Mouse (Mus musculus): ENCODE data around the gene Nkg7. TPM values are rescaled to one million over a fixed set of nuclear protein-coding genes. Genes with fewer than 3 reads are reported as not detected.

The Nkg7 gene
- polyA plus RNA-seq, 1 experiment from 2014 or later = 0.26 TPM

DNA sequence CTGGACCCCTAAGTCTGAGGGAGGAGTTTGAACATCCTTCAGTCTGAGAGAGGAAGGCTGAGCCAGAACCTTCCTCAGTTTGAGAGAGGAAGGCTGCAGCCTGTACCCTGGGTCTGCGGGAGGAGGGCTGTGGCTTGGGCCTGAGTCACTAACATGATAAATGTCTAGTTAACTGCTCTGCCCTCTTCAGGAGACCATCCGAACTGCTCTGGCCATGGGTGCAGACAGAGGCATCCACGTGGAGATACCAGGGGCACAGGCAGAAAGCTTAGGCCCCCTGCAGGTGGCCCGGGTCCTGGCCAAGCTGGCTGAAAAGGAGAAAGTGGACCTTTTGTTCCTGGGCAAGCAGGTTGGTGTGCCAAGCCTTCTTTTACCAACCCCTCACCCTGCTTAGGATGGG is 15.7 kb downstream of the Nkg7 start:
- WGBS = 42% methylated on average over 4 of the region's 4 CpGs
- H3K4me2 ChIP-seq = no peak overlapping the region
- H3K4me1 ChIP-seq (replicated peaks) = no peaks in the 10 kb centered on the region
- peaks cover 58% of the 10 kb centered on the region for H3K36me3 ChIP-seq
- ATAC-seq (ENCODE audit: low FRiP score) = no peak
- H3K9ac ChIP-seq = no peak overlapping the region
- H3K4me3 ChIP-seq = no peak overlapping the region
- no peak overlapping the region for H3K27ac ChIP-seq
- H3K9me3 ChIP-seq = no peaks in the 10 kb centered on the region
- H3K27me3 ChIP-seq = no peaks in the 10 kb centered on the region

DNA sequence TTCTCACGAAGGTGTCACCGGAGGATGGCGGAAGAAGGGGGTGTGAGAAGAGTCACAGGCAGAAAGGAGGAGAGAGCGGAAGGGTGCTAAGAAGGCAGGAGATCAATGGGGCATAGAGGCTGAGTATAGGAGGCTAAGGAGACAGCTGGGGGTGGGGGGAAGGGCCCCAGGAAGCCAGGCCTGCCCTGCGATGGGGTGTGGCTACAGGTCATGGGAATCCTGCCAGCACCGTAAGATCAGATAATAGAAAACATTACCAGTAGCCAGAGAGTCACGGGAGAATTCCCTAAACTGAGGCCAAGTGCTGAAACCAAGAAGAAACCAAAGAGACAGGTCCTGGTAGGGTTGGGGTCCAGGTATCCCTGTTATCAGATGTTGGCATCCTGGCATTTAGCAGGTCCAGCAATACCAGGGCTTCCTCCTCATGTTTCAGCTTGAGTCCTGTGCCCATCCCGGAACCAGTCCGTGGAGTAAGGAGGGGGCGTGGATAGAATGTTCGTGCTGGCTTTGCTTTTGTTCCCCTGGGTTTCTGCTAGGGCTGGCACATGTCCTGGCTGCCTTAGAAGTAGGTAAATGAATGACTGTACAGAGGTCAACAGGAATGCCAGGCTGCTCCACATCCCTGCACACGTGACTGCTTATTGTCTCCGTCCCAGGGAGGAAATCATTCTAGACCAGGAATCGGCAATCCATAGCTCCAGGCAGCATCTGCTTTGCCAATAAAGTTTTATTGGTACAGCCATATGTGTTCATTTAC is 16.9 kb downstream of the Nkg7 start:
- Histone ChIP-seq H3K4me3 (no peak overlapping the region), H3K36me3 (peaks cover 66% of the 10 kb centered on the region)

DNA sequence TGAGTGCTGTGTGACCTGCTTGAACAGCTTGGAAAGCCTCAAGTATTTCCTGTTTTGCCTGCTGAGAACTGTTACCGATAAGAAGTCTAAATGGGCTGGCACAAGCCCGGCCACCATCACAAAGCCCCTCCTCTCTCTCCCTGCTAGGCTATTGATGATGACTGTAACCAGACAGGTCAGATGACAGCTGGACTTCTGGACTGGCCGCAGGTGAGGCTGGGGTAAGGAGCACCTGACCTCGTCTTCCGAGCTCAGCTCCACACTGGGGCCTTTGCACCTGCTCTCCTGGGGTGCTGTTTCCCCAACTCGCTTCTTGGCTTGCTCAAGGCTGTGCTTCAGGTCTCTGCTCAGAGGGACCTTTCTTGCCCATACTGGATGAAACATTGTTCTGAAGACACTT is 17.5 kb downstream of the Nkg7 start:
- no peaks in the 10 kb centered on the region for H3K27me3 ChIP-seq
- WGBS = 97% methylated on average over 6 of the region's 6 CpGs

More for the DNA sequence above, 16.9 kb downstream of the Nkg7 start:
- H3K9me3 ChIP-seq = no peaks in the 10 kb centered on the region
- no peak for ATAC-seq (ENCODE audit: low FRiP score)
- H3K4me2 ChIP-seq = no peak overlapping the region
- H3K27me3 ChIP-seq = no peaks in the 10 kb centered on the region
- WGBS = 93% methylated on average over 14 of the region's 14 CpGs
- H3K27ac ChIP-seq = no peak overlapping the region
- H3K9ac ChIP-seq = no peak overlapping the region
- H3K4me1 ChIP-seq (replicated peaks) = no peaks in the 10 kb centered on the region

DNA sequence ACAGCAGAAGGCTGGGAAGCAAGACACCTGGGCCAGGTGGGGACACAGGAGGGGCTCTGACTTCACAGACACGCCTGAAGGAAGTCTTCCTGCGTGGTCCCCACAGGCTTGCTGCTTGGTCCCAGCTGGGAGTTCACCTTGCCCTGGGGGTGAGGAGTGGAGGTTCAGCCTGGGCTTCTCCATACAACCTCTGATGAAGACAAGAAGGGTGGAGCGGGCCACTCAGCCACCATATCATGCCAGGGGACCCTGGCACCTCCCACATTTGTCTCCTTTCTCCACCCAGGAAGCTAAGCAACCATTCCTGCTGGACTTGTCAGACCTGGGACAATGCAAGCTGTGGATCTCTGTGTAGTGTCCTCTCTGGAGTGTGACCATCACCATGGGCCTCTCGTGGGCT is 26.0 kb downstream of the Nkg7 start, which contains the start of gene Vsig10l:
Vsig10l (plus strand) TSS at position 301 of the 400 bp plus-strand sequence.
- Histone ChIP-seq H3K36me3 (peaks cover 5% of the 10 kb centered on the region; the same call in 1 of the 2 replicates), H3K4me1 (replicated peaks) (peaks cover 18% of the 10 kb centered on the region), H3K27me3 (peaks cover 38% of the 10 kb centered on the region), H3K9me3 (no peaks in the 10 kb centered on the region), H3K27ac (no peak within 1 kb of the TSS), H3K9ac (no peak within 1 kb of the TSS), H3K4me2 (no peak within 1 kb of the TSS), H3K4me3 (no peak within 1 kb of the TSS)
- no peak for ATAC-seq (ENCODE audit: low FRiP score)
- WGBS = 63% methylated on average over 4 of the region's 4 CpGs

More for the DNA sequence above, 17.5 kb downstream of the Nkg7 start:
- Histone ChIP-seq H3K4me1 (replicated peaks) (no peaks in the 10 kb centered on the region), H3K4me3 (no peak overlapping the region), H3K9ac (no peak overlapping the region), H3K9me3 (no peaks in the 10 kb centered on the region), H3K4me2 (no peak overlapping the region), H3K27ac (no peak overlapping the region), H3K36me3 (peaks cover 66% of the 10 kb centered on the region)
- ATAC-seq (ENCODE audit: low FRiP score) = no peak

DNA sequence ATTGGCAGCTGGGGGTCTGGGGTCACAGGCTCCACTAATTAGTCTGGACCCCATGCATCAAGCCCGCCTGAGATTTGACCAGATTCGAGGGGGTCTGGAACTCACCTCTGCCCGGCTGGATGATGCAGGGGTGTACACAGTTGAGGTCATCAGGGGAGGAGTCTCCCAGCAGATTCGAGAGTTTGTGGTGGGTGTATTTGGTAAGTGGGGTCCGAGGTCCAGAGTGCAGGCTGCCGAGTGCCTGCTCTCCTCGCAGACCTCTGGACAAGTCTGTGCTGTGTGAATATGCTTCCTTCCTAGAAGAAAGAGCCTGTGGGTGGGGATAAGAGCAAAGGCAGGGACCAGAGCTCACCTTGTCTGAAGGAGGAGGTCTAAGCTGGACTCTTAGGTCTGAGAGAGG is 27.1 kb downstream of the Nkg7 start:
- 88% methylated on average over 7 of the region's 7 CpGs for WGBS
- H3K27me3 ChIP-seq = peaks cover 41% of the 10 kb centered on the region
- H3K9me3 ChIP-seq = no peaks in the 10 kb centered on the region
- ATAC-seq (ENCODE audit: low FRiP score) = no peak
- no peak overlapping the region for H3K4me2 ChIP-seq
- H3K27ac ChIP-seq = no peak overlapping the region
- H3K4me3 ChIP-seq = no peak overlapping the region
- H3K36me3 ChIP-seq = no peaks in the 10 kb centered on the region
- H3K9ac ChIP-seq = no peak overlapping the region
- peaks cover 18% of the 10 kb centered on the region for H3K4me1 ChIP-seq (replicated peaks)

DNA sequence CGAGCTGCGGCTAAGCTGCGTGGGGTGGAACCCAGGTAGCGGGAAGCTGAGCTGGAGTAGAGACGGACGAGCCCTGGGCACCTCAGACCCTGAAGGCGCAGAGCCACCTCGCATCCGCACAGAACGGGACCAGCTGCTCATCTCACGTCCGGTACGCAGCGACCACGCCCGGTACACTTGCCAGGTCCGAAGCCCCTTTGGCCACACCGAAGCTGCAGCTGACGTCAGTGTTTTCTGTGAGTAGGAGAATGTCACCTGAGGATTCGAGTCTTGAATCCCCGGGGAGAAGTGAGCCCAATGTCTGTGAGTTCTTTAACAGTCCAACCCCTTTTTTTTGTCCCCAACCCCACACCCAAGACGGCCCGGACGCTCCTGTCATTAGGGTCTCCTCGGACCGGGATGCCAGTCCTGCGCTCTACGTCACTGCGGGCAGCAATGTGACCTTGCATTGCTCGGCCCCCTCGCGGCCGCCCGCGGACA is 28.0 kb downstream of the Nkg7 start:
- Histone ChIP-seq H3K27me3 (peaks cover 41% of the 10 kb centered on the region), H3K36me3 (no peaks in the 10 kb centered on the region), H3K4me2 (peak overlapping the region; percentile 77), H3K9ac (peak overlapping the region; percentile 74), H3K4me3 (peak overlapping the region; percentile 47), H3K4me1 (replicated peaks) (peaks cover 18% of the 10 kb centered on the region), H3K9me3 (no peaks in the 10 kb centered on the region), H3K27ac (peak overlapping the region; percentile 52; the same call in 1 of the 2 replicates)
- peak; percentile 18 for ATAC-seq (ENCODE audit: low FRiP score)
- 10% methylated on average over 35 of the region's 35 CpGs for WGBS

DNA sequence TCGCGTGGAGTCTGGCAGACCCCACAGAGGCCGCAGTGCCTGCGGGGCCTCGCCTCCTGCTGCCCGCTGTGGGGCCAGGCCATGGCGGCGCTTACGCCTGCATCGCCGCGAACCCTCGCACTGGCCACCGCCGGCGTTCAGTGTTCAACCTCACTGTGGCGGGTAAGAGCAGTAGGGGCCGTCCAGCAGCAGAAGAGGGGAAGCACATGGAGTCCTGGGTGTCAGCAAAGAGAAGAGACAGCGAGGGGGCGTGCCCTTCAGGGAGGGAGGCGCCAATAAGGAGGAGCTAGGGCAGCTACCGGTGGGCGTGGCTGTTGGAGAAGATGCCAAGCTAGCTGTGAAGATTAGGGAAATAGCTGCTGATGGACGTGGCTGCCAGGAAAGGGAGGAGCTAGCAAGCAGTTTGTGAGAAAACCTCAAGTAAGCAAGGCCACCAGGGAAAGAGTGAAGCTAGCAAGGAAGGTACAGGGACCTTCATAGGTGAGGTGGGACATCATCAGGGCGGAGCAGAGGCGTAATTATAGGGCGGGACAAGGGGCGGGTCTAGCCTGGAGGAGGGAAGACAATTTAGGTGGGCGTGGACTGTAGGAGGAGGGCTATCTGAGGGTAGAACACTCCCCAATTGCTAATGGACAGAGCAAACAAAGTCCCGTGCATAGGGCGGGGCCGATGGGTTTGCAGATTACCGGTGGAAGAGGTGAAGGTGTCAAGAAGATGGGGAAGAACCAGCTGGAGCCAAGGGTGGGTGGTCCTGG is 28.6 kb downstream of the Nkg7 start:
- peak overlapping the region; percentile 74 for H3K9ac ChIP-seq
- peaks cover 18% of the 10 kb centered on the region for H3K4me1 ChIP-seq (replicated peaks)
- WGBS = under 1% methylated on average over 33 of the region's 33 CpGs
- H3K4me3 ChIP-seq = peak overlapping the region; percentile 47
- no peaks in the 10 kb centered on the region for H3K9me3 ChIP-seq
- peak; percentile 85 for ATAC-seq (ENCODE audit: low FRiP score)
- peak overlapping the region; percentile 52 for H3K27ac ChIP-seq
- no peaks in the 10 kb centered on the region for H3K36me3 ChIP-seq
- peak overlapping the region; percentile 77 for H3K4me2 ChIP-seq
- peaks cover 41% of the 10 kb centered on the region for H3K27me3 ChIP-seq

DNA sequence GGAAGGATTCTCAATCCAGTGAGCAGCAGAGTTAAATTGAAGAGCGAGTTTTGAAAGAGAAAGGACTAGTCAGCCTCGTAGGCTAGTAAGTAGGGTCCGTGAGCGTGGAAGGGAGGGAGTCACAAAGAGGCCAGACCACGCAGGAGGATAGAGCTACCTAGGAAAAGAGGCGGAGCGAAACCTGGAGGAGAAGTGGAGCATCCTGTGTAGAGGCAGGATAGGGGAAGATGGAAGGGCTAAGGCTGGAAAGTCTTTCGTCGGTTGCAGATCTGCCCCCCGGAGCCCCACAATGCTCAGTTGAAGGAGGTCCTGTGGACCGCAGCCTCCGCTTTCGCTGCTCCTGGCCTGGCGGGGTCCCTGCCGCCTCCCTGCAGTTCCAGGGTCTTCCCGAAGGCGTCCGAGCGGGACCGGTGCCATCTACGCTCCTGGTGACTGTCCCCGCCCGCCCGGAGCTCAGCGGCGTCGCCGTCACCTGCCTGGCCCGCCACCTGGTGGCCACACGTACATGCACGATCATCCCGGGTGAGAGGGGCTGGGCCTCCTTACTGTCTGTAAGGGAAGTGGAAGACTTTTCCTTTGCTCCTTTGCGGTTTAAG is 29.3 kb downstream of the Nkg7 start:
- Histone ChIP-seq H3K36me3 (no peaks in the 10 kb centered on the region), H3K4me1 (replicated peaks) (peaks cover 18% of the 10 kb centered on the region), H3K9me3 (no peaks in the 10 kb centered on the region), H3K27me3 (peaks cover 41% of the 10 kb centered on the region), H3K27ac (peak overlapping the region; percentile 45; the same call in 1 of the 2 replicates), H3K4me2 (peak overlapping the region; percentile 77), H3K4me3 (peak overlapping the region; percentile 47), H3K9ac (peak overlapping the region; percentile 74)
- 2% methylated on average over 33 of the region's 33 CpGs for WGBS
- peak; percentile 66 for ATAC-seq (ENCODE audit: low FRiP score)

DNA sequence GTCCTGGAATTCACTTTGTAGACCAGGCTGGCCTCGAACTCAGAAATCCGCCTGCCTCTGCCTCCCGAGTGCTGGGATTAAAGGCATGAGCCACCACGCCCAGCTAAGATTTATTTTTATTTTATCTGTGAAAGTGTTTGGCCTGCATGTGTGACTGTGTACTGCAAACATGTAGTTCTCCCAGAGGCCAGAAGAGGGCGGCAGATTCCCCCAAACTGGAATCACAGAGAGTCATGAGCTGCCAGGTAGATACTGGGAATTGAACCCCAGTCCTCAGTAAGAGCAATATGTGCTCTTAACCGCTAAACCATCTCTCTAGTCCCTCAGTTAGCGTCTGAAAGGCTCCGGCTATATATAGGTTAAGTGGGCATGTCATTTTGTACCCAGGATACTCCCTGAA is 33.5 kb downstream of the Nkg7 start:
- 45% methylated on average over 8 of the region's 8 CpGs for WGBS
- Histone ChIP-seq H3K4me2 (no peak overlapping the region), H3K36me3 (peaks cover 22% of the 10 kb centered on the region), H3K9ac (no peak overlapping the region), H3K27ac (no peak overlapping the region), H3K9me3 (no peaks in the 10 kb centered on the region), H3K4me3 (no peak overlapping the region), H3K27me3 (peaks cover 27% of the 10 kb centered on the region), H3K4me1 (replicated peaks) (peaks cover 9% of the 10 kb centered on the region)
- no peak for ATAC-seq (ENCODE audit: low FRiP score)

DNA sequence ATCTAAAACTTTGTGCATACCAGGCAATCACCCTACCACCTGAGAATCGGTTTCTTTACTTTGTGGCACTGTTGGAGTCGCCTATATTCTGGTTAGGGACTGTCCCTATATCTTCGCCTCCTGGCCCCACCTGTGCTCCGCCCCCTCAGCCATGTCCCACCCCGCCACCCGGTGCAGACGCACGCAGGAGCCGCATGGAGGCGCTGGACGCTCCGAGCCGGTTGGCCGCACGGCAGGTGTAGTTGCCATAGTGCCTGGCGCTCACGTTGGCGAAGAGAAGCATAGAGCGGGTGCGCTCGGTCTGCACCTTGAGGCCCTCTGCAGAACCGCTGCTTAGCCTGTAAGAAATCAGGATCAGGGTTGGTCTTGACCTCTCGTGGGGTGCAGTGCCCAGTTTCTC is 38.8 kb downstream of the Nkg7 start:
- Histone ChIP-seq H3K4me3 (no peak overlapping the region), H3K4me1 (replicated peaks) (peaks cover 17% of the 10 kb centered on the region), H3K9ac (no peak overlapping the region), H3K36me3 (peaks cover 43% of the 10 kb centered on the region), H3K27me3 (peaks cover 54% of the 10 kb centered on the region), H3K27ac (no peak overlapping the region), H3K9me3 (no peaks in the 10 kb centered on the region), H3K4me2 (no peak overlapping the region)
- ATAC-seq (ENCODE audit: low FRiP score) = no peak
- 15% methylated on average over 23 of the region's 23 CpGs for WGBS

DNA sequence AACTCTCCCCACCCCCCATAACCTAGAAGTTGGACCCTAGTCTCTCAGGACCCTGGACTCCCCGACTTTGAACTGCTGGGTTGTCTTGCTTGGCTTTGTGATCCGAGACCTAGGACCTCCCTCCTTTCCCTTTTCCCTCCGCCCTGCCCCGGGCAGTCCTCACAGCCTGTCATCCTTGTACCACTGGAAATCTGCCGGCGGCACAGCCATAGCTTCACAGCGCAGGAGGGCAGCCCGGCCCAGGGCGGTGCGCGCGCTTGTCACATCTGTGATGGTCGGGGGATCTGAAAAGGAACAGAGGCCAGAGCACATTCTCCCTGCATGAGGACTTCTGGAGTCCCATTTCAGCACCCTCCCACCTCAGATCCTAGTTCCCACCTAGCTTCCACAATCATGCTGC is 39.5 kb downstream of the Nkg7 start:
- Histone ChIP-seq H3K4me2 (no peak overlapping the region), H3K4me1 (replicated peaks) (peaks cover 23% of the 10 kb centered on the region), H3K4me3 (no peak overlapping the region), H3K9ac (no peak overlapping the region), H3K27me3 (peaks cover 54% of the 10 kb centered on the region), H3K27ac (no peak overlapping the region), H3K9me3 (no peaks in the 10 kb centered on the region), H3K36me3 (peaks cover 43% of the 10 kb centered on the region)
- ATAC-seq (ENCODE audit: low FRiP score) = no peak
- WGBS = 9% methylated on average over 13 of the region's 13 CpGs

DNA sequence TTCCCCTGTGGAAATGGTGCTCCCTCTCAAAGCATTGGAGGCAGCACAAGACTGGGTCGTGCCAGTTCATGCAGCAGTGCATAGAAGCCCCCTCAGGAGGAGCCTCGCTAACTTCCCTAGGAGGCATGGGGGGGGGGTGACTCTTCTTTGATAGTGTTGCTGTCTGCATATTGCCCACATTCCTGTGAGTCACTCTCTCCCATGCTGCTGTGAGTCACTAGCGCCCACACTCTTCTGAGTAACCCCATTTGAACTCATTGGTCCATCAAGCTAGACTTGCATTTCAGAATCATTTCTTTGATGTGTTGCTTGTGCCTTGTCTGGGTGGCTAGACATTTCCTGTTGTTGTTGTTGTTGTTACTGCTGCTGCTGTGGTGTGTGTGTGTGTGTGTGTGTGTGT is 44.3 kb downstream of the Nkg7 start:
- ATAC-seq (ENCODE audit: low FRiP score) = no peak

More for the DNA sequence above, 44.3 kb downstream of the Nkg7 start:
- Histone ChIP-seq H3K9me3 (no peaks in the 10 kb centered on the region), H3K4me3 (no peak overlapping the region), H3K4me1 (replicated peaks) (peaks cover 47% of the 10 kb centered on the region), H3K36me3 (peaks cover 16% of the 10 kb centered on the region), H3K9ac (no peak overlapping the region), H3K27ac (no peak overlapping the region), H3K4me2 (no peak overlapping the region), H3K27me3 (peaks cover 35% of the 10 kb centered on the region)
- 65% methylated on average over 3 of the region's 3 CpGs for WGBS

All from hindbrain, embryonic 13.5 days (tissue).